ENCODE assay signal across 23 mouse cellular contexts in genomic region chr5:73345254-73345653, GRCm38 (mm10). TPM values are rescaled to one million over a fixed set of nuclear protein-coding genes. Genes with fewer than 3 reads are reported as not detected.
DNase-seq lines count a peak whose midpoint lies in the region; ATAC-seq and TF ChIP-seq lines count a peak whose summit lies in the region.
"Had no signal": no experiment of that assay in that cellular context is flagged by ENCODE, and none has a peak within 500 bp of the region (broad histone marks: within the 10 kb centered on the region; RNA-seq: fewer than 3 reads in every experiment).

No protein-coding gene starts in this region.

- DNase-seq in left cerebral cortex, adult 2 months (ENCODE audit: extremely low spot score in 1 of 2, low spot score in 2 of 2) = no peak
- no peak for DNase-seq in left cerebral cortex, adult 18-20 months (ENCODE audit: low spot score in 2 of 2)
- DNase-seq in midbrain, embryonic 11.5 days (ENCODE audit: low spot score, missing footprints) = peak; percentile 69
- DNase-seq in midbrain, embryonic 14.5 days = no peak
- DNase-seq in CH12.LX (ENCODE audit: extremely low read depth) = peak; percentile 85
- no peak for DNase-seq in heart, adult 2 months
- DNase-seq: adrenal gland, adult 8-10 months; adrenal gland, postnatal 14 days; adrenal gland, postnatal 36 days; cerebellum, adult 11-12 months; cerebellum, adult 2 months; cerebellum, adult 9-10 months; cerebellum, postnatal 10 days; cerebellum, postnatal 36 days had no signal

- dilution Hi-C loops in CH12.LX (cut with MboI; ENCODE audit: extremely low pct_ligation_motif_present, extremely low pct_unique_long_range_greater_than_20kb, low sequenced_read_pairs) = no loop called here

- H3K4me3 ChIP-seq in left cerebral cortex, adult 2 months = no peak overlapping the region
- H3K4me3 ChIP-seq in midbrain, embryonic 11.5 days (ENCODE audit: low read depth, low read length) = no peak overlapping the region
- H3K4me3 ChIP-seq in midbrain, embryonic 14.5 days (replicated peaks; ENCODE audit: low read depth, low read length) = no peak overlapping the region
- no peak overlapping the region for H3K4me3 ChIP-seq in CH12.LX (replicated peaks in 1 of 3; ENCODE audit: low read depth in 2 of 3, low read length in 2 of 3, poor library complexity in 1 of 3)
- no peak overlapping the region for H3K4me3 ChIP-seq in cortical plate, adult 2 months (ENCODE audit: insufficient read depth, low read length)
- H3K4me3 ChIP-seq in forebrain, embryonic 13.5 days = no peak overlapping the region
- H3K4me3 ChIP-seq in heart, adult 2 months = no peak overlapping the region
- H3K4me3 ChIP-seq: embryonic facial prominence, embryonic 10.5 days; embryonic facial prominence, embryonic 12.5 days had no signal

- in situ Hi-C loops in CH12.LX (cut with MboI; ENCODE audit: low pct_ligation_motif_present, low pct_unique_long_range_greater_than_20kb, low sequenced_read_pairs) = no loop called here

- peaks cover 12% of the 10 kb centered on the region for H3K4me1 ChIP-seq in midbrain, embryonic 11.5 days (ENCODE audit: control insufficient read depth, insufficient read depth, low read length)
- peaks cover 6% of the 10 kb centered on the region; the same call in 1 of the 2 replicates for H3K4me1 ChIP-seq in midbrain, embryonic 14.5 days (ENCODE audit: control insufficient read depth, insufficient read depth, low read length)
- H3K4me1 ChIP-seq in CH12.LX (ENCODE audit: control insufficient read depth in 1 of 2, insufficient read depth in 2 of 2) = peaks cover 27 to 55% of the 10 kb centered on the region in 2 experiments
- peaks cover 3% of the 10 kb centered on the region for H3K4me1 ChIP-seq in cortical plate, adult 2 months (ENCODE audit: control insufficient read depth, insufficient read depth, low read length)
- H3K4me1 ChIP-seq in forebrain, embryonic 13.5 days = no peaks in the 10 kb centered on the region
- H3K4me1 ChIP-seq in heart, adult 2 months (ENCODE audit: control insufficient read depth, insufficient read depth, low read length) = peaks cover 1% of the 10 kb centered on the region; the same call in 1 of the 2 replicates
- H3K4me1 ChIP-seq: embryonic facial prominence, embryonic 10.5 days; embryonic facial prominence, embryonic 12.5 days had no signal

- no peaks in the 10 kb centered on the region for H3K79me2 ChIP-seq in CH12.LX (replicated peaks; ENCODE audit: control insufficient read depth, extremely low read depth, insufficient read depth, poor library complexity, severe bottlenecking)
- no peaks in the 10 kb centered on the region for H3K79me2 ChIP-seq in heart, adult 2 months (replicated peaks; ENCODE audit: control insufficient read depth, insufficient read depth, low read length)

- ATAC-seq in midbrain, embryonic 11.5 days (ENCODE audit: low FRiP score) = no peak
- ATAC-seq in midbrain, embryonic 14.5 days (ENCODE audit: low FRiP score, low TSS enrichment) = no peak
- no peak for ATAC-seq in forebrain, embryonic 13.5 days
- ATAC-seq: activated CD4-positive, CD25-positive, alpha-beta regulatory T cell, adult 4 months; forebrain, embryonic 14.5 days; forebrain, embryonic 16.5 days had no signal

- no peaks in the 10 kb centered on the region for H3K9me3 ChIP-seq in midbrain, embryonic 11.5 days (ENCODE audit: control insufficient read depth, low read length)
- H3K9me3 ChIP-seq in midbrain, embryonic 14.5 days (ENCODE audit: control insufficient read depth, low read length) = no peaks in the 10 kb centered on the region
- H3K9me3 ChIP-seq in CH12.LX (replicated peaks; ENCODE audit: low read length) = no peaks in the 10 kb centered on the region
- no peaks in the 10 kb centered on the region for H3K9me3 ChIP-seq in forebrain, embryonic 13.5 days (replicated peaks)
- H3K9me3 ChIP-seq: embryonic facial prominence, embryonic 10.5 days; embryonic facial prominence, embryonic 12.5 days; G1E had no signal

- no peaks in the 10 kb centered on the region for H3K27me3 ChIP-seq in midbrain, embryonic 11.5 days (ENCODE audit: control insufficient read depth, insufficient read depth, low read length)
- no peaks in the 10 kb centered on the region for H3K27me3 ChIP-seq in midbrain, embryonic 14.5 days (ENCODE audit: control insufficient read depth, insufficient read depth, low read length)
- no peaks in the 10 kb centered on the region for H3K27me3 ChIP-seq in CH12.LX (replicated peaks)
- no peaks in the 10 kb centered on the region for H3K27me3 ChIP-seq in forebrain, embryonic 13.5 days
- no peaks in the 10 kb centered on the region; the same call in 1 of the 2 replicates for H3K27me3 ChIP-seq in heart, adult 2 months (ENCODE audit: control insufficient read depth, insufficient read depth, low read length)
- H3K27me3 ChIP-seq: embryonic facial prominence, embryonic 12.5 days; Patski had no signal

- H3K4me2 ChIP-seq in midbrain, embryonic 11.5 days = no peak overlapping the region
- H3K4me2 ChIP-seq in midbrain, embryonic 14.5 days (ENCODE audit: low read length) = no peak overlapping the region
- peak overlapping the region; percentile 83 for H3K4me2 ChIP-seq in CH12.LX (ENCODE audit: insufficient read depth, low read depth, poor library complexity, severe bottlenecking)
- H3K4me2 ChIP-seq in forebrain, embryonic 13.5 days = no peak overlapping the region
- H3K4me2 ChIP-seq: embryonic facial prominence, embryonic 12.5 days had no signal

- no peak for TF ChIP-seq POLR2A in CH12.LX (IDR thresholded peaks at IDR 0.05; ENCODE audit: low read depth, low read length)
- TF ChIP-seq POLR2A in cortical plate, adult 2 months (IDR thresholded peaks at IDR 0.05; ENCODE audit: extremely low read depth, insufficient read depth, low read length) = no peak
- no peak for TF ChIP-seq POLR2A in heart, adult 2 months (IDR thresholded peaks at IDR 0.05; ENCODE audit: insufficient read depth, low read depth, low read length)

- no peak overlapping the region for H3K9ac ChIP-seq in midbrain, embryonic 11.5 days (ENCODE audit: low read length)
- no peak overlapping the region for H3K9ac ChIP-seq in midbrain, embryonic 14.5 days (replicated peaks; ENCODE audit: low read length)
- 0 out of 2 replicates have a peak overlapping the region, but pooled peaks have one; percentile 46 for H3K9ac ChIP-seq in CH12.LX (ENCODE audit: insufficient read depth, low read depth)
- H3K9ac ChIP-seq in forebrain, embryonic 13.5 days = no peak overlapping the region
- no peak overlapping the region for H3K9ac ChIP-seq in heart, adult 2 months (ENCODE audit: low read depth, low read length)
- H3K9ac ChIP-seq: embryonic facial prominence, embryonic 12.5 days had no signal

- peak overlapping the region; percentile 86 for H3K27ac ChIP-seq in left cerebral cortex, adult 2 months
- H3K27ac ChIP-seq in midbrain, embryonic 11.5 days (ENCODE audit: low read depth, low read length) = no peak overlapping the region
- no peak overlapping the region for H3K27ac ChIP-seq in midbrain, embryonic 14.5 days (replicated peaks; ENCODE audit: low read depth, low read length)
- H3K27ac ChIP-seq in CH12.LX (ENCODE audit: insufficient read depth, low read depth) = peak overlapping the region; percentile 97
- peak overlapping the region; percentile 80; the same call in 1 of the 2 replicates for H3K27ac ChIP-seq in cortical plate, adult 2 months (ENCODE audit: insufficient read depth, low read length)
- no peak overlapping the region for H3K27ac ChIP-seq in forebrain, embryonic 13.5 days
- H3K27ac ChIP-seq in heart, adult 2 months = no peak overlapping the region
- H3K27ac ChIP-seq: embryonic facial prominence, embryonic 10.5 days; embryonic facial prominence, embryonic 12.5 days had no signal

- TF ChIP-seq CTCF in left cerebral cortex, adult 2 months (IDR thresholded peaks at IDR 0.05) = no peak
- no peak for TF ChIP-seq CTCF in CH12.LX (conservative IDR thresholded peaks at IDR 0.05 in 1 of 2, IDR thresholded peaks at IDR 0.05 in 1 of 2; ENCODE audit: low read depth in 2 of 2, low read length in 2 of 2)
- TF ChIP-seq CTCF in cortical plate, adult 2 months (IDR thresholded peaks at IDR 0.05; ENCODE audit: extremely low read depth, insufficient read depth, low read length) = no peak
- TF ChIP-seq CTCF in heart, adult 2 months (IDR thresholded peaks at IDR 0.05) = no peak

- TF ChIP-seq RAD21 in CH12.LX (IDR thresholded peaks at IDR 0.05; ENCODE audit: low read depth, low read length) = no peak; the same call in none of the 2 replicates

- H3K36me3 ChIP-seq in midbrain, embryonic 11.5 days (ENCODE audit: control insufficient read depth, insufficient read depth, low read length) = no peaks in the 10 kb centered on the region
- H3K36me3 ChIP-seq in midbrain, embryonic 14.5 days (ENCODE audit: control insufficient read depth, insufficient read depth, low read length) = no peaks in the 10 kb centered on the region
- H3K36me3 ChIP-seq in CH12.LX (replicated peaks in 1 of 2; ENCODE audit: control insufficient read depth in 1 of 2, insufficient read depth in 1 of 2, low read length in 1 of 2) = no peaks in the 10 kb centered on the region
- no peaks in the 10 kb centered on the region for H3K36me3 ChIP-seq in forebrain, embryonic 13.5 days (ENCODE audit: poor library complexity, severe bottlenecking)
- H3K36me3 ChIP-seq in heart, adult 2 months (ENCODE audit: control insufficient read depth, insufficient read depth, low read length) = no peaks in the 10 kb centered on the region
- H3K36me3 ChIP-seq: embryonic facial prominence, embryonic 10.5 days; embryonic facial prominence, embryonic 12.5 days; G1E had no signal

- 84% methylated on average over 4 of the region's 4 CpGs for WGBS in midbrain, embryonic 11.5 days
- WGBS in midbrain, embryonic 14.5 days = 65% methylated on average over 4 of the region's 4 CpGs
- WGBS in forebrain, embryonic 13.5 days = 92% methylated on average over 4 of the region's 4 CpGs
- WGBS in heart, adult 2 months = 90% methylated on average over 4 of the region's 4 CpGs

- intact Hi-C loops in left cerebral cortex, adult 2 months (cut with DNase I) = no loop called here
- intact Hi-C loops in heart, adult 2 months (cut with DNase I) = no loop called here

- TF ChIP-seq EP300 in CH12.LX (IDR thresholded peaks at IDR 0.05; ENCODE audit: low read length) = peak; percentile 55
- TF ChIP-seq EP300 in heart, adult 2 months (IDR thresholded peaks at IDR 0.05; ENCODE audit: insufficient read depth, low read depth, low read length) = no peak

RNA-seq across cellular contexts. Expression of gene Ociad2, which starts 4.4 kb away (rescaled TPM):
- total RNA-seq in left cerebral cortex, adult 2 months (2021) = 100 to 1,000 TPM; 114 to 137 TPM
- total RNA-seq in left cerebral cortex, adult 18-20 months (2021) = 100 to 1,000 TPM; 113 to 133 TPM
- 13.5 and 15.5 TPM in 2 replicates for polyA plus RNA-seq in midbrain, embryonic 11.5 days (2014; fragmentation: Nextera tagmentation; extraction: Ambion mirVana)
- 18.3 and 19.4 TPM in 2 replicates for polyA plus RNA-seq in midbrain, embryonic 14.5 days (2014; fragmentation: Nextera tagmentation; extraction: Ambion mirVana)
- total RNA-seq in CH12.LX (2012; rRNA removed) (5.3 and 6.3 TPM in 2 replicates), CH12.LX (2014; rRNA removed) (1.9 and 2.3 TPM in 2 replicates)
- polyA plus RNA-seq in CH12.LX (2012; ENCODE audit: insufficient read length, low read depth) = 3.2 and 4.4 TPM in 2 replicates
- 53.7 and 60.5 TPM in 2 replicates for polyA plus RNA-seq in cortical plate, adult 2 months (2012; rRNA removed)
- polyA plus RNA-seq in forebrain, embryonic 13.5 days (2015; fragmentation: Nextera tagmentation; extraction: Ambion mirVana) = 13.5 and 16.7 TPM in 2 replicates
- total RNA-seq in heart, adult 2 months (2021) = 10 to 100 TPM in 1 of 2 experiments, 1 to 10 TPM in 1; 9.0 to 10.5 TPM
- 1.6 and 4.8 TPM in 2 replicates for polyA plus RNA-seq in heart, adult 2 months (2012; rRNA removed)
- polyA plus RNA-seq: G1E had no signal

RNA-seq across cellular contexts. Expression of gene Ociad1, which starts 52.7 kb away (rescaled TPM):
- 100 to 1,000 TPM; 450 to 470 TPM for total RNA-seq in left cerebral cortex, adult 2 months (2021)
- 100 to 1,000 TPM; 465 to 497 TPM for total RNA-seq in left cerebral cortex, adult 18-20 months (2021)
- polyA plus RNA-seq in midbrain, embryonic 11.5 days (2014; fragmentation: Nextera tagmentation; extraction: Ambion mirVana) = 159 and 168 TPM in 2 replicates
- polyA plus RNA-seq in midbrain, embryonic 14.5 days (2014; fragmentation: Nextera tagmentation; extraction: Ambion mirVana) = 207 and 269 TPM in 2 replicates
- total RNA-seq in CH12.LX (2012; rRNA removed) = 153 and 164 TPM in 2 replicates
- total RNA-seq in CH12.LX (2014; rRNA removed) = 292 and 359 TPM in 2 replicates
- polyA plus RNA-seq in CH12.LX (2012; ENCODE audit: insufficient read length, low read depth) = 285 and 329 TPM in 2 replicates
- 315 and 343 TPM in 2 replicates for polyA plus RNA-seq in cortical plate, adult 2 months (2012; rRNA removed)
- polyA plus RNA-seq in forebrain, embryonic 13.5 days (2015; fragmentation: Nextera tagmentation; extraction: Ambion mirVana) = 212 and 221 TPM in 2 replicates
- total RNA-seq in heart, adult 2 months (2021) = 100 to 1,000 TPM; 232 to 249 TPM
- polyA plus RNA-seq in heart, adult 2 months (2012; rRNA removed) = 83.4 and 133 TPM in 2 replicates

Comparison
In these comparisons a context has a peak if more than half of its experiments do, and no peak if none do; other contexts are left out.
1. DNase-seq: peak in midbrain, embryonic 11.5 days (single experiment) and CH12.LX (single experiment); none in left cerebral cortex, adult 2 months (0 of 2), left cerebral cortex, adult 18-20 months (0 of 2), midbrain, embryonic 14.5 days (single experiment) and heart, adult 2 months (0 of 2).
2. H3K27ac ChIP-seq: peak in left cerebral cortex, adult 2 months (single experiment), CH12.LX (single experiment) and cortical plate, adult 2 months (single experiment); none in midbrain, embryonic 11.5 days (single experiment), midbrain, embryonic 14.5 days (single experiment), forebrain, embryonic 13.5 days (single experiment) and heart, adult 2 months (single experiment).